Mouse (Mus musculus) limb, embryonic 12.5 days (tissue): ENCODE data around the gene Npc2. TPM values are rescaled to one million over a fixed set of nuclear protein-coding genes. Genes with fewer than 3 reads are reported as not detected.
A peak's percentile ranks its signal among the peaks of the same experiment; 100 is the strongest.

Experiments used
- ATAC-seq: fragments of 200-750 bp; cut with Nextera tagmentation; 2 replicates; pipeline ENCODE4 v1.8.0; 2017; ENCODE audit warnings: low read depth, moderate TSS enrichment; ENCODE audit not compliant: insufficient number of reproducible peaks, insufficient read depth, low FRiP score, low TSS enrichment
- H3K27ac ChIP-seq: fragments of 300-500 bp; sonication (generic); 2 replicates; pipeline ENCODE4 v1.5.1; 2016; ENCODE audit warnings: mild to moderate bottlenecking, moderate library complexity
- H3K27me3 ChIP-seq: fragments of 300-500 bp; sonication (generic); 2 replicates; pipeline ENCODE4 v1.6.1; 2016; ENCODE audit warnings: mild to moderate bottlenecking, moderate library complexity
- H3K36me3 ChIP-seq: fragments of 300-500 bp; sonication (generic); 2 replicates; pipeline ENCODE4 v1.6.1; 2016; ENCODE audit warnings: mild to moderate bottlenecking, moderate library complexity
- H3K4me1 ChIP-seq: fragments of 300-500 bp; sonication (generic); replicated peaks from 2 replicates; pipeline ENCODE4 v1.6.1; 2016
- H3K4me2 ChIP-seq: fragments of 300-500 bp; sonication (generic); 2 replicates; pipeline ENCODE4 v1.6.1; 2016; ENCODE audit warnings: mild to moderate bottlenecking, moderate library complexity
- H3K4me3 ChIP-seq: fragments of 300-500 bp; sonication (generic); replicated peaks from 2 replicates; pipeline ENCODE4 v1.5.1; 2016; ENCODE audit warnings: mild to moderate bottlenecking
- H3K9ac ChIP-seq: fragments of 300-500 bp; sonication (generic); replicated peaks from 2 replicates; pipeline ENCODE4 v1.6.1; 2016; ENCODE audit warnings: mild to moderate bottlenecking, moderate library complexity
- H3K9me3 ChIP-seq: fragments of 300-500 bp; sonication (generic); 2 replicates; pipeline ENCODE4 v1.6.1; 2016; ENCODE audit warnings: mild to moderate bottlenecking, moderate library complexity
- WGBS: fragments of 180-500 bp; shearing (Covaris S2); methylation state at CpG from one replicate; pipeline ENCODE4 v1.1.7; 2016; 5-methylcytosine and 5-hydroxymethylcytosine counted together
- polyA plus RNA-seq: library from polyadenylated mRNA; unstranded; fragments of >200 nt; fragmentation: Nextera tagmentation; extraction: Ambion mirVana; gene quantifications from 2 replicates; pipeline ENCODE4 v1.2.1, GENCODE M21; 2016

Gene Npc2
- polyA plus RNA-seq, 1 experiment from 2014 or later: 67.4 TPM

- Histone ChIP-seq H3K4me1 (peaks cover 14% of the 10 kb centered on the region), H3K27me3 (no peaks in the 10 kb centered on the region), H3K4me3 (no peak overlapping the region), H3K27ac (no peak overlapping the region), H3K9ac (no peak overlapping the region), H3K4me2 (no peak overlapping the region), H3K36me3 (peaks cover 9% of the 10 kb centered on the region; the same call in 1 of the 2 replicates), H3K9me3 (no peaks in the 10 kb centered on the region)
- no peak for ATAC-seq
Observed at GRCm38 (mm10) chr12:84776229-84776628, 3.3 kb upstream of the Npc2 start.

- H3K4me3 ChIP-seq: no peak overlapping the region
- peaks cover 22% of the 10 kb centered on the region; the same call in 1 of the 2 replicates for H3K36me3 ChIP-seq
- H3K4me2 ChIP-seq: peak overlapping the region; percentile 78; the same call in 1 of the 2 replicates
Observed at GRCm38 (mm10) chr12:84774376-84774775, 1.4 kb upstream of the Npc2 start.

GRCm38 (mm10) chr12:84773476-84773875, 524 bp upstream of the Npc2 start:
- Histone ChIP-seq H3K4me3 (peak overlapping the region; percentile 71), H3K9ac (peak overlapping the region; percentile 81), H3K9me3 (no peaks in the 10 kb centered on the region), H3K27ac (peak overlapping the region; percentile 53; the same call in 1 of the 2 replicates), H3K4me1 (peaks cover 30% of the 10 kb centered on the region), H3K36me3 (peaks cover 29% of the 10 kb centered on the region; the same call in 1 of the 2 replicates), H3K27me3 (no peaks in the 10 kb centered on the region), H3K4me2 (peak overlapping the region; percentile 78)
- under 1% methylated on average over 20 of the region's 20 CpGs for WGBS
- ATAC-seq: no peak

More at GRCm38 (mm10) chr12:84774376-84774775, 1.4 kb upstream of the Npc2 start:
- no peaks in the 10 kb centered on the region for H3K27me3 ChIP-seq
- H3K9me3 ChIP-seq: no peaks in the 10 kb centered on the region
- ATAC-seq: no peak
- no peak overlapping the region for H3K27ac ChIP-seq
- peaks cover 30% of the 10 kb centered on the region for H3K4me1 ChIP-seq
- WGBS: 86% methylated on average over 6 of the region's 6 CpGs
- H3K9ac ChIP-seq: no peak overlapping the region; the same call in 1 of the 2 replicates

GRCm38 (mm10) chr12:84771981-84772520, 901 bp downstream of the Npc2 start:
- WGBS: 4% methylated on average over 10 of the region's 10 CpGs
- Histone ChIP-seq H3K4me3 (peak overlapping the region; percentile 71), H3K9ac (peak overlapping the region; percentile 75), H3K4me2 (peak overlapping the region; percentile 78), H3K4me1 (peaks cover 30% of the 10 kb centered on the region), H3K27ac (peak overlapping the region; percentile 96), H3K9me3 (no peaks in the 10 kb centered on the region), H3K36me3 (peaks cover 39% of the 10 kb centered on the region; the same call in 1 of the 2 replicates), H3K27me3 (no peaks in the 10 kb centered on the region)
- ATAC-seq: no peak

- Histone ChIP-seq H3K9ac (no peak overlapping the region), H3K4me3 (no peak overlapping the region), H3K9me3 (no peaks in the 10 kb centered on the region), H3K4me1 (peaks cover 30% of the 10 kb centered on the region), H3K4me2 (no peak overlapping the region), H3K36me3 (peaks cover 47% of the 10 kb centered on the region), H3K27ac (no peak overlapping the region), H3K27me3 (no peaks in the 10 kb centered on the region)
- no peak for ATAC-seq
- 86% methylated on average over 7 of the region's 7 CpGs for WGBS
Observed at GRCm38 (mm10) chr12:84769624-84770023, 3.3 kb downstream of the Npc2 start.

- no peak overlapping the region for H3K4me3 ChIP-seq
- H3K4me1 ChIP-seq: peaks cover 22% of the 10 kb centered on the region
- no peak overlapping the region for H3K9ac ChIP-seq
- ATAC-seq: no peak
- 86% methylated on average over 6 of the region's 6 CpGs for WGBS
- no peak overlapping the region for H3K27ac ChIP-seq
- no peaks in the 10 kb centered on the region for H3K9me3 ChIP-seq
- H3K36me3 ChIP-seq: peaks cover 69% of the 10 kb centered on the region
- no peak overlapping the region for H3K4me2 ChIP-seq
- H3K27me3 ChIP-seq: no peaks in the 10 kb centered on the region
Observed at GRCm38 (mm10) chr12:84767510-84767909, 5.4 kb downstream of the Npc2 start.

- Histone ChIP-seq H3K27me3 (no peaks in the 10 kb centered on the region), H3K4me2 (no peak overlapping the region), H3K9ac (no peak overlapping the region), H3K27ac (no peak overlapping the region), H3K4me3 (no peak overlapping the region), H3K9me3 (no peaks in the 10 kb centered on the region), H3K4me1 (peaks cover 15% of the 10 kb centered on the region), H3K36me3 (peaks cover 81% of the 10 kb centered on the region)
- no peak for ATAC-seq
- WGBS: 82% methylated on average over 5 of the region's 5 CpGs
Observed at GRCm38 (mm10) chr12:84766113-84766735, 6.7 kb downstream of the Npc2 start.

GRCm38 (mm10) chr12:84765506-84765905, 7.4 kb downstream of the Npc2 start:
- Histone ChIP-seq H3K27ac (no peak overlapping the region), H3K9me3 (no peaks in the 10 kb centered on the region), H3K4me3 (no peak overlapping the region), H3K4me2 (no peak overlapping the region), H3K27me3 (no peaks in the 10 kb centered on the region), H3K4me1 (0 out of 2 replicates have a peak, but pooled peaks cover 8% of the 10 kb centered on the region), H3K9ac (no peak overlapping the region), H3K36me3 (peaks cover 85% of the 10 kb centered on the region)
- 86% methylated on average over 15 of the region's 15 CpGs for whole genome bisulfite sequencing
- no peak for ATAC-seq

GRCm38 (mm10) chr12:84764756-84765155, 8.2 kb downstream of the Npc2 start:
- Histone ChIP-seq H3K27ac (no peak overlapping the region), H3K9ac (no peak overlapping the region), H3K9me3 (no peaks in the 10 kb centered on the region), H3K27me3 (no peaks in the 10 kb centered on the region), H3K4me3 (no peak overlapping the region), H3K4me1 (0 out of 2 replicates have a peak, but pooled peaks cover 2% of the 10 kb centered on the region), H3K36me3 (peaks cover 84% of the 10 kb centered on the region), H3K4me2 (no peak overlapping the region)
- ATAC-seq: no peak
- 76% methylated on average over 7 of the region's 7 CpGs for WGBS

GRCm38 (mm10) chr12:84763577-84764218, 9.3 kb downstream of the Npc2 start:
- WGBS: 91% methylated on average over 13 of the region's 13 CpGs
- ATAC-seq: no peak
- no peak overlapping the region for H3K9ac ChIP-seq
- no peaks in the 10 kb centered on the region for H3K27me3 ChIP-seq
- no peak overlapping the region for H3K27ac ChIP-seq
- H3K4me3 ChIP-seq: no peak overlapping the region
- H3K9me3 ChIP-seq: no peaks in the 10 kb centered on the region
- peaks cover 83% of the 10 kb centered on the region for H3K36me3 ChIP-seq
- no peaks in the 10 kb centered on the region for H3K4me1 ChIP-seq
- H3K4me2 ChIP-seq: no peak overlapping the region

GRCm38 (mm10) chr12:84762532-84762931, 10.4 kb downstream of the Npc2 start:
- no peaks in the 10 kb centered on the region for H3K27me3 ChIP-seq
- WGBS: 76% methylated on average over 5 of the region's 5 CpGs
- H3K9ac ChIP-seq: no peak overlapping the region
- H3K27ac ChIP-seq: no peak overlapping the region
- ATAC-seq: no peak
- no peaks in the 10 kb centered on the region for H3K9me3 ChIP-seq
- no peaks in the 10 kb centered on the region for H3K4me1 ChIP-seq
- peaks cover 84% of the 10 kb centered on the region for H3K36me3 ChIP-seq
- H3K4me3 ChIP-seq: no peak overlapping the region
- H3K4me2 ChIP-seq: no peak overlapping the region
